Mouse (Mus musculus): ENCODE measurements at regions not wholly inside any gene's neighbourhood (a gene's known extent, or its start where the extent isn't known, plus 50 kb on each side); places are given as distances from the start of the nearest gene placed in this dataset.
"Not testable (repeated sequence)": the region's sequence is repeated elsewhere in the genome, so short reads cannot be mapped to it uniquely, and the experiment has no call there.

GRCm38 (mm10) chr1:12571755-12572358, 1158.0 kb downstream of the A830018L16Rik start:
- no peak for DNase-seq (ENCODE audit: extremely low spot score, low spot score)

DNA sequence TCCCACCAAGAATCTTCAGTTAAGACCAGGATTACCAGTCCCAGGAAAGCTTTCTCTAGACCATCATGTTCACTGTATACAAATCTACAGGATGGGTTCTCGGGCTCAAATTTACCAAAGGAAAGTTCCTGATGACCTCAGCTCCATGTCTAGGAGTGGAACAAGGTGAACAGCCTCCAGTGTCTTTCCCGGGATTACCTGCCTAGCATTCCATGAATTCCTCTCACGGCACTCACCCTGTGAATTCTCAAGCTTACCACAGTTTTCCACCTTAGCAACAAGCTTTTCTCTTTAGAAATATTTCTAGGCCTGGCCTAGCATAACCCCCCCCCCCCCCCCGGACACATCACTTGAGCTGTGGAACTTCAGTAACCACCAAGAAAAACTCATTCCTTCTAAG, 1158.9 kb downstream of the A830018L16Rik start:
- no peak for DNase-seq (ENCODE audit: extremely low spot score, low spot score)

GRCm38 (mm10) chr1:12574274-12574673, 1160.4 kb downstream of the A830018L16Rik start:
- DNase-seq (ENCODE audit: extremely low spot score, low spot score) = no peak

DNA sequence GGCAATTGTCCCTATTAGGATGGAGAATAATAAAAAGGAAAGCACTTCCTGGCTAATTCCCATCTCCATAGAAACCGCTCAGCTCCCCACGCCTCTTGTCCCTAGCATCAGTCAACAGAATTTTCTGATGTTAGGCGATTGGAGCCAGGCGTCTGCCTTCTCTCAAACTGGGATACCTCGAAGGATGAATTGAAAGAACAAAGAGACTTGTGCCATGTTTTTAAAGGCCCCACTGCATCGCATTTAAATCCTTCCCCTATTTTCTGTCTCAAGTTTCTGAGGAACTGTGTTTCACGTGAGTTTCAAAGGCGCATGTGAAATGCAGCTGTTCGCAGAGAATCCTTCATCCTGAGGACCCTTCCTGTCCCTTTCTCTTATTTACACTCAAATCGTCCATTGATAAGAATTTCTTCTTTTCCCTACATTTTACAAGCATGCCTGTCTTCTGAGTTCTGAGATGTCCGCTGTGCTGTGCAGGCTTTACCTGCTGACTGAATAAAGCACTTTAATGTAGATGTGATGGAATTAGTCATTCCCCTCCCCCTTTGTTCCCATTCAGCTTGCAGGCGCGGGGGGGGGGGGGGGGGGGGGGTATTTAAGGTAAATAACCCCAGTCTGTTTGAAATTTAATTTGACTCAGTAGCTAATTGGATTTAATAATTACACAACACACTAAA, 1163.3 kb downstream of the A830018L16Rik start:
- peak; percentile 35 for DNase-seq (ENCODE audit: extremely low spot score, low spot score)

- no peak for DNase-seq (ENCODE audit: extremely low spot score, low spot score)
Observed at GRCm38 (mm10) chr1:12577978-12578377, 1164.1 kb downstream of the A830018L16Rik start.

- DNase-seq (ENCODE audit: extremely low spot score, low spot score) = no peak
Observed at GRCm38 (mm10) chr1:12583012-12583411, 1169.1 kb downstream of the A830018L16Rik start.

DNA sequence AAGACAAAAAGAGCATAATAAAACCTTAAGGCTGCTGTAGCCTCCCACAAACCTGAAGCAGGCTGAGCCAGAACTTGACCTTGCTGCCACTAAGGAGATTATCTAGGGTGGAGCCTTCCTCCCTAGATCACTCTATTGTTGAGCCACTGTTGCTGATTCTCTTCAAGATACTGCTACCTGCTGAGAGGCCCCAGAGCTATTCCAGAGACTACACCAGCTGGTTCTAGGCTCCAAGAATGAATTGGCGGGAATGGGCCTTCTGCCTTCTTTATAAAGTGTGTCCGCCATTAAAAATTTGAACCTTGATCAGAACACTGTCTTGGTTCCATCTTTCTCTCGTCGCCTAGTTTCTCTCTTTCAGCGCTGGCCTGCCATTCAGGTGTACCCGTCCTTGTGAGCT, 1173.1 kb downstream of the A830018L16Rik start:
- DNase-seq (ENCODE audit: extremely low spot score, low spot score) = not testable (repeated sequence)

DNA sequence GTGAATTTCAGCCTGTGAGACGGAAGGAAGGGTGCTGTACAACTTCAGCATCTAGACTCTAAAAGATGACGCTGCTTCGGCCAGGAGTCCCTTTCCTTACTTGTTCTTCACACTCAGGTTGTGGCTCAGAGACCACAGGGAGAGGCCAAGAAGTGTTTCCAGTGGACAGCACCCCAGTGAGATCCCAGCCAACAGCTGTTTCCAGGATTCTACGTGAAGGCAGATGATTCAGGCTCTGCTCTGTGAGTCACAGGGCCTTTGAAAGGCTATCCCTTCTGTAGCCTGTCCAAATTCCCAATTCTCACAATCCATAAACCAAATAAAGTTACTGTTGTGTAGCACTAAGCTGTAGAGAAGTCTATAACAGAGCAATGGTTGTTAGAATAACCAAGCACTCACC, 1198.2 kb downstream of the A830018L16Rik start:
- no peak for DNase-seq (ENCODE audit: extremely low spot score, low spot score)

GRCm38 (mm10) chr1:12615303-12615702, 1201.4 kb downstream of the A830018L16Rik start:
- no peak for DNase-seq (ENCODE audit: extremely low spot score, low spot score)

DNA sequence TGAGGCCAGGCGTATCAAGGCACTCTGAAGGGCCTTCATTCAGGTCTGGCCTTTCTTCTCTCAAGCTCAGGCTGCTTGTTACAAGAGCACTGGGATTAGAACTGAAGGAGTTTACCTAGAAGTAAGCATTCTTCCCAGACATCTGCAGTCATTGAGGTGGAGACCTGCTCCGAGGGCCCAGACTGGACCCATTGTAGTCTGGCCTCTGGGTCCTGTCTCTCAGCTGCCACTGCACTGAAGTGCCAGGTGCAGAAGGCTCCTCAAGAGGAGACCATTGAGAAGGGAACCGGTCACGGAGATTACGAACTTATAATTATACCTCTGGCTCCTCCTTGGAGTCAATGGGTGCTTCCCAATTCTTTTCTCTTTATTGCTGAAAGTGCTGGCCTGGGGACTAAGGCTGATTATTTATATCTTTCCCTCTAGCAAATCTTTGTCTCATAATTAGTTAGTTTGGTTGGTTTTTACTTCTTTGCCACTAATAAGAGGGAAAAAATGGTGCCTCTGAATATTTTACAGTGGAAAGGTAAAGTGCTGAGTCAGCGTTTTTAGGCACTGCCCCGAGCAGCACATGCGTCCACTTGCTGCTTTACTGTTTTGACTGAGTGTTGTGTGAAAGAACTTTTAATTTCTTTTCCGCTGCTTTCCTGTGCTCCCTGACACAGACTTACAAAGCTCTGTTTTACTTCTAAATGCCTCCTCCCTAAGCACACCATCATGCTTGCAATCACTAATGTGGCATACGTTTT, 1202.0 kb downstream of the A830018L16Rik start:
- no peak for DNase-seq (ENCODE audit: extremely low spot score, low spot score)

GRCm38 (mm10) chr1:12619981-12620380, 1206.1 kb downstream of the A830018L16Rik start:
- DNase-seq (ENCODE audit: extremely low spot score, low spot score) = no peak

GRCm38 (mm10) chr1:12620825-12621224, 1206.9 kb downstream of the A830018L16Rik start:
- no peak for DNase-seq (ENCODE audit: extremely low spot score, low spot score)

GRCm38 (mm10) chr1:12623158-12623557, 1209.3 kb downstream of the A830018L16Rik start:
- DNase-seq (ENCODE audit: extremely low spot score, low spot score) = no peak

DNA sequence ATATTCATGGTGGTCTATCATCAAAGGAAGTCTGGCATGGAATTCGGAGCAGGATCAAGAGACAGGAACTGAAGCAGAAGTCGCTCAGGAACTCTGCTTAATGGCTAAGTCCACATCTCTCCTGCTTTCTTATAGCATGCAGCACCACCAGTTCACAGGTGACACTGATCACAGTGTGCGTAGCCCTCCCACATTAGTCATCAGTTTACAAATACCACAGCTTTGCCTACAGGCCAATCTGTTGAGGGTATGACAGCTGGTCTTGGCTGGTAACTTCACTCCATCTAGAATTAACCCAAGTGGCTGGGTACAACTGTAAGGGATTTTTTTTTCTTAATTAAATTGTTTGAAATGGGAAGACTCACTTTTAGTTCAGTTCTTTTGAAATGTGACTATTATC, 1219.1 kb downstream of the A830018L16Rik start:
- DNase-seq (ENCODE audit: extremely low spot score, low spot score) = no peak

GRCm38 (mm10) chr1:12636326-12637147, 1222.6 kb downstream of the A830018L16Rik start:
- peak; percentile 20 for DNase-seq (ENCODE audit: extremely low spot score, low spot score)

- no peak for DNase-seq (ENCODE audit: extremely low spot score, low spot score)
Observed at GRCm38 (mm10) chr1:12640983-12641382, 1227.1 kb downstream of the A830018L16Rik start.

All from neural tube, embryonic 10.5 days (tissue).